Mouse (Mus musculus) lung, postnatal 14 days (tissue): ENCODE measurements around the gene P2ry14.
"Not testable (repeated sequence)": the region's sequence is repeated elsewhere in the genome, so short reads cannot be mapped to it uniquely, and the experiment has no call there.

Source experiments
- DNase-seq: peaks from one replicate; pipeline ENCODE4 v3.0.0; 2021

P2ry14 gene

GRCm38 (mm10) chr3:59102146-59102545, 51.3 kb downstream of the P2ry14 start:
- no peak for DNase-seq

- no peak for DNase-seq
These were observed 52.0 kb downstream of the P2ry14 start, which contains the start of gene Gpr171 for GRCm38 (mm10) chr3:59101218-59101986. Gene Gpr171, minus strand, starts transcription at chr3:59101821.

- no peak for DNase-seq
These were observed 54.9 kb downstream of the P2ry14 start for GRCm38 (mm10) chr3:59098540-59098939.

- no peak for DNase-seq
These were observed 56.0 kb downstream of the P2ry14 start for GRCm38 (mm10) chr3:59097421-59097820.

- DNase-seq: no peak
These were observed 60.7 kb downstream of the P2ry14 start for GRCm38 (mm10) chr3:59092702-59093101.

GRCm38 (mm10) chr3:59080919-59081318, 72.5 kb downstream of the P2ry14 start:
- peak; percentile 14 for DNase-seq

GRCm38 (mm10) chr3:59080293-59080916, 73.0 kb downstream of the P2ry14 start:
- DNase-seq: no peak

GRCm38 (mm10) chr3:59079327-59079726, 74.1 kb downstream of the P2ry14 start:
- peak; percentile 68 for DNase-seq

GRCm38 (mm10) chr3:59078585-59078984, 74.8 kb downstream of the P2ry14 start:
- no peak for DNase-seq

- DNase-seq: peak; percentile 28
These were observed 76.1 kb downstream of the P2ry14 start for GRCm38 (mm10) chr3:59077278-59077677.

- DNase-seq: not testable (repeated sequence)
These were observed 84.3 kb downstream of the P2ry14 start for GRCm38 (mm10) chr3:59069071-59069470.

GRCm38 (mm10) chr3:59066558-59067294, 86.7 kb downstream of the P2ry14 start:
- no peak for DNase-seq

GRCm38 (mm10) chr3:59065937-59066336, 87.5 kb downstream of the P2ry14 start:
- no peak for DNase-seq
